Mouse (Mus musculus) adrenal gland, postnatal 4 days (tissue): Measurements from ENCODE around the gene Lrrn2. TPM values are rescaled to one million over a fixed set of nuclear protein-coding genes. Genes with fewer than 3 reads are reported as not detected.
"Not testable (repeated sequence)": the region's sequence is repeated elsewhere in the genome, so short reads cannot be mapped to it uniquely, and the experiment has no call there.

Source experiments
- DNase-seq, 2 experiments: peaks; one replicate each; pipeline ENCODE4 v3.0.0; 2021 to 2022; ENCODE audit warnings: low spot score in 2 of 2, mixed read lengths in 2 of 2
- total RNA-seq, 2 experiments: library from RNA; stranded (reverse); gene quantifications; 2 replicates each; pipeline ENCODE4 v1.2.3; 2021

The Lrrn2 gene
- total RNA-seq, 2 experiments from 2014 or later, result 10.9 to 13.2 TPM

- DNase-seq, result no peak
Measured at GRCm38 (mm10) chr1:132928032-132928906, 48.2 kb downstream of the Lrrn2 start.

DNA sequence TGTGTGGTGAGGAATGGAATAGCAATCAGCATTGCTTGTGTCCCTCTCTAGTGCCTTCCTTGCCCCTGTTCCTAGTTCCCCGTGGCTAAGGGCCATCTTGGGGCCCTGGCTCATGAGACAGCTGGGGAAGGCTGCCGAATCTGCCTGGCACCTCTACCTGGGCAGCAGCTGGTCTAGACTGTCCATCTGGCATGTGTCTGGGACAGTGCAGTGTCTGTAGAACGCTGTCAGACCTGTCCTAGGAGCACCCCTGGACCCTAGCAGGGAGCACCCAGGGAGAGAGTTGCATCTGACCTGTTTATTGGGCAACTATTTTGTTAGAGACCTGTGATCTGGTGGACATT is 48.8 kb downstream of the Lrrn2 start:
- no peak for DNase-seq

GRCm38 (mm10) chr1:132930291-132930690 is 50.2 kb downstream of the Lrrn2 start:
- no peak for DNase-seq

DNA sequence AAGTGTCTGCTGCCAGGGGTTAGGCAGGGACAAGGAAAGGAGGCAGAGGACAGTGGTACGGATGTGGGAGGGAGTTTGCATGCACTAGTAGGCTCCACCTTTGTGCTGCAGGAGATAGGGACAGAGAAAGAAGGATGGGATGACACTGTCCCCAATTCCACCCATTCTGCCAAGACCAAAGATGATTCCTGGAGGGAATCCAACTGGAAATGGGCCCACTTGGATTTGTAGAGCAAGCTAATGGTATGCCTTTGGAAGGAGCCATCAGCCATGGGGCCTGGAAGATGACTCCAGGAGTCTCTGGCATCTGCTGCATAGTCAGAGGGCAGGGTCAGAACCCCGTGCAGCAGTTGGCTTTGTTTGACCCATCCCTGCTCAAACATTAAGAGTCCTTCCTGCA is 52.3 kb downstream of the Lrrn2 start:
- DNase-seq, result no peak

DNA sequence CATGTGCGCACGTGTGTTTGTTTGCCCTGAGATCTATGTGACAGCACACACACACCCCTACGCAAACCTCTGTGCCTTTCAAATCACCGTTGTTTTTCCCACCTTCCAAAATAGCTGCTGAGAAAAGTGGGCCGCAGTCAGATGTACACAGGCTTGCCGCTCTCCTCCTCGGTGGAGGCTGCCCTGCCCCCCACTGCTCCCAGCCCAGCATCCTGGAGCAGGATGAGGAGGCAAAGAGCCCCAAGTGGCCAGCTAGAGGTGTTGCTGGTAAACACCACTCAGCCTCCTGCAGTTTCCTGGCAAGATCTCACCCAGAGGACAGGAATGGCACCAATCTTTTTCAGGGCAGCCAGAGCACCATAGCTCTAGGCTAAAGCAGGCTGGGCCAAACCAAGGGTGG is 54.8 kb downstream of the Lrrn2 start:
- DNase-seq, result no peak

DNA sequence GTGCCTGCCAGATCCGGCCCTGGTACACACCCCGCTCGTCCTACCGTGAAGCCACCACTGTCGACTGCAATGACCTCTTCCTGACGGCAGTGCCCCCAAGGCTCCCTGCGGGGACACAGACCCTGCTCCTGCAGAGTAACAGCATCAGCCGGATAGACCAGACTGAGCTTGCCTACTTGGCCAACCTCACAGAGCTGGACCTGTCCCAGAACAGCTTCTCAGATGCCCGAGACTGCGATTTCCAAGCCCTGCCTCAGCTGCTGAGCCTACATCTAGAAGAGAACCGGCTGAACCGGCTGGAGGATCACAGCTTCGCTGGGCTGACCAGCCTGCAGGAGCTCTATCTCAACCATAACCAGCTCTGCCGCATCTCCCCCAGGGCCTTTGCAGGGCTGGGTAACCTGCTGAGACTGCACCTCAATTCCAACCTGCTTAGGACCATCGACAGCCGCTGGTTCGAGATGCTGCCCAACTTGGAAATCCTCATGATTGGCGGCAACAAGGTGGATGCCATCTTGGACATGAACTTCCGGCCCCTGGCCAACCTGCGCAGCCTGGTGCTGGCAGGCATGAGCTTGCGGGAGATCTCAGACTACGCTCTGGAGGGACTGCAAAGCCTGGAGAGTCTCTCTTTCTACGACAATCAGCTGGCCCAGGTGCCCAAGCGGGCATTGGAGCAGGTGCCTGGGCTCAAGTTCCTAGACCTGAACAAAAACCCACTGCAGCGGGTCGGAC is 57.4 kb downstream of the Lrrn2 start:
- no peak for DNase-seq

GRCm38 (mm10) chr1:132938975-132939374 is 58.9 kb downstream of the Lrrn2 start:
- no peak for DNase-seq

- DNase-seq, result no peak
Measured at GRCm38 (mm10) chr1:132945826-132946225, 65.8 kb downstream of the Lrrn2 start.

DNA sequence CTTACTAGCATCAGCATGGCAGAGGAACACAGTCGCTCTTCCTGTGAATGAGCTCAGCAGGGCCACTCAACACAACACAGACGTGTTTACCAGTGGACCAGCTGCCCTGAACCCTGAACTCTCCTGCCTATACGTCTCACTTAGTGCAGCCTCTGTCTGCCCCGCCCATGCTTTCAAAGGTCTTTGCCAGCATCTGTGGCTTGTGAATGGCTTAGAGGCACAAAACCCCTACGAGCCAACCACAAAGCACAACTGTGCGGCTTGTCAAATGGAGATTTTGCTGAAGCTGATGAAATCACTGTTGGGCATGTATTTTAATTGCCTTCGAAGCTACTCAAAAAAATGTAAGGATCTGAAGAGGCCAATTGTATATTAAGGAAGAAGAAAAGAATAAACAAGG is 67.7 kb downstream of the Lrrn2 start:
- no peak for DNase-seq

DNA sequence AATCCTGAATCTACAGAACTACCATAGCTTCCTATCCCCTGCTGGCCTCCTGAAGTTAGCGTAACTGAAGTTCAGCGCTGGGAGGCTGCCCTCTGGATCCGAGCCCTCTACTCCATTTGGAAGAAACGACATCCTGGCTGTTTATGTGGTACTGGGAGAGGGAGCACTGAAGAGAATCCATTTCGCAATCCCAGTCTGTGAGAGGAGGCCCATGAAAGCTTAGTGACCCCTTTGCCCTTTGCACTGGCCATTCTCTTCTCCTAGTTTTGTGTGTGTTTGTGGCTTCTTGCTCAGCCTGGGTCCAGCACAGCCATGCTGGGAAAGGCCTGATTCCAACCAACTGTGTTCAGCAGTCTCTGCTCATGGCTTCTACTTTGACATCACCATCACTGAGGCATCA is 76.7 kb downstream of the Lrrn2 start:
- no peak for DNase-seq

DNA sequence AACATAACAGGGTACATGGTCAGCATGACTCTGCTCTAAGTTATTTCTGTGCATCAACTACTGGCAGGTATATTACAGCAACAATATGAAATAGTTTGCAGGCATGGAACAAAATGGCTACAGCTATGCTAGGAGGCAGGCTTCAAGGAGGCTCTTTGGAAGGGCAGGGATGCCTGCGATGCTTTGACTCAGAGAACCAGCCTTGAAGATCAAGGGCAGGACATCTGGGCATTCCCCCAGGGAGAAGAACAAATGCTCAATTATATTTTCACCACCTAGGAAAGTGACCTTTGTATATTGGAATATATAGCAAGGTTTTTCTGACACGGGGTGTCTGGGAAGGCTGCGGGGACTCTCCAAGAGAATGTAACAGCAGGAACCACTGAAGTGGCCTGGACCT is 81.7 kb downstream of the Lrrn2 start:
- DNase-seq, result no peak

GRCm38 (mm10) chr1:132964106-132964505 is 84.0 kb downstream of the Lrrn2 start:
- DNase-seq, result peak in 1 of 2 experiments; percentile 7

DNA sequence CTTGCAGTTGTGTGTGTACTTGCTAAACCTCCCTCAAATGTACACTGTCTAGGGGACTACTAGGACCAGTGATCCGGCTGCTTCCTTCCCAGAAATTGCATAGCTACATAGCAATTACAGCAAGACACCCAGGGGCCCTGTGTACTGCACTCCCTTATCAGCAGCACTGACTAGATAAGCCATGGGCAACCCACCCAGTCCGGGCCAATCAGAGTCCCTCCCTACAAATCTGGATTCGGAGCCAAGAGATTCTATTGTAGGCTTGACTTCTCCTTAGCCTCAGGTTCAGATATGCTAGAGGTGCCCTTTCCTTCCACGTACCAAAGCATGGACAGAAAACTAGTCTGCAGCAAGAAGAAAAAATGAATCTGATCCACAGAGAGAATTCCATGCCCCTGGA is 84.6 kb downstream of the Lrrn2 start:
- no peak for DNase-seq

DNA sequence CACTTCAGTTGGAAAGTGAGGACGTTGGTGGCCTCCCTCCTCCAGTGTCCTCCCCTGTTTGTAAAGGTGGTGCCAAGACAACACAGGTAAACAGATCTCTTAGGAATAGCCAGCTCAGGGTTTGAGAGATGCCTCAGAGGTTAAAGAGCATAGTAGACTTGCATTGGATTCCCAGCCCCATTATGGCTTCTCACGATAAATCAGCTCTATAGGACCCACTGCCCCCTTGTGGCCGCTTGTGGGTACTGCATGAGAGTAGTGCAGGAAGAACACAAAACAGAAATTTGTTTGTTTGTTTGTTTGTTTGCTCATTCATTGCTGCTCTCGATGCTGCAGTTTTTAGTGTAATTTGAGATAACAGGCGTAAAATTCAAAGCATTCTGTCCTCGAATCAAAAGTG is 88.6 kb downstream of the Lrrn2 start:
- peak in 1 of 2 experiments; percentile 32 for DNase-seq

DNA sequence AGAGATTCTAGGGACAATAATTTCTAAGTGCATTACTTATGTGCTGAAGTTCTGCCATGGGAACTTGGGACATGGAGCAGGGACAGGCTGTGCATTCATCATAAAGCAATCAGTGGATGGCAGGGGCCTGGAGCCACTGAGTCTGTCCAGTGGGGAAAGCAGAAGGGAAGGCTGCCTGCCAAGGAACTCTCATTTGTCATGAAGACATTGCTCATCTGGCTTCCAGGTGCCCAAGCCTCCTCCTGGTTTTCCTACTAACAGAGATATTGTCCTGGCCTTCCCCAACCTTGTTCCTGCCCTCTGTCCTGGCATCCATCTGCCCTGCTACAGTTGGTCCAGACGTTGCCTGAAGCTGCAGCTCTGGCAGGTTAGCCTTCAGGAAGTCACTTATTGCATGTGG is 97.3 kb downstream of the Lrrn2 start:
- DNase-seq, result no peak

DNA sequence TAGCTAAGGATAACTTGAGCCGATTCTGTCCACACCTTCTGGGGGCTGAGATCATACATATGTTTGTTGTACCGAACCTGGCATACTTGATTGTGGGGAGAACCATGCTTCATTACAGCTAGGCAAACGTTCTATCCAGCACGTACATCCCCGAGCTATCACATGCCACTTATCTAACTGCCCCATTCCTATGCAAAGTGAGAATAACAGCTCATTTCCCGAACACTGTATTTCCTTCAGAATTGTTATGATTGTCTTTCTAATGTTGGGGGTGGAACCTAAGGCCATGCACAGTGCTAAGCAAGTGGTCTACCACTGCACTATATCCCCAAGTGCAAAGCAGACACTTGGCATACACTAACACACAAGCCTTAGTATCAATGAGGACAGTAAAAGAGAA is 101.2 kb downstream of the Lrrn2 start:
- DNase-seq, result no peak

DNA sequence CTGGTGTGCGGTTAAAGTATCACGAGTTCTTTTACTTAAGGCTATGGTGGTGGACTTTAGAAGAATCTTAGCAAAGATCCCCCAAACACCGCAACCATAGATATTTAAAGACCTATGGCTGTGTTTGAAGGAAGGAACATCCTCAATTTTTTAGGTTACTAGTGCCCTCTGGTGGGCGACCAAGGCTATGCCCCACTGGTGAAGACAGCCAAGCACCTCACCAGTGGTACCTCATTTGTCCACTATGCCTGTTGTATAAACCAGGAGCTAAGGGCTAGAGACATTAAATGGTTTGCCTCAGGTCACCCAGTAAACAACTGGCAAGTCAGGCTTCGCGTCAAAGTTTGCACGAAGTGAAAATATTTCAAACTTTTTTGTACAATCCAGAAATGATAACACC is 102.7 kb downstream of the Lrrn2 start:
- peak in 1 of 2 experiments; percentile 37 for DNase-seq

GRCm38 (mm10) chr1:132988556-132989459 is 108.7 kb downstream of the Lrrn2 start:
- DNase-seq, result not testable (repeated sequence)
